Mouse (Mus musculus) liver, adult (tissue): ENCODE data around the gene Scgn.

Experiments used
- GATA4 ChIP-seq: IDR thresholded peaks from 2 replicates; pipeline ENCODE4 v1.6.1; 2014; ENCODE audit warnings: mild to moderate bottlenecking, low read length; ENCODE audit not compliant: insufficient replicate concordance

Scgn gene

DNA sequence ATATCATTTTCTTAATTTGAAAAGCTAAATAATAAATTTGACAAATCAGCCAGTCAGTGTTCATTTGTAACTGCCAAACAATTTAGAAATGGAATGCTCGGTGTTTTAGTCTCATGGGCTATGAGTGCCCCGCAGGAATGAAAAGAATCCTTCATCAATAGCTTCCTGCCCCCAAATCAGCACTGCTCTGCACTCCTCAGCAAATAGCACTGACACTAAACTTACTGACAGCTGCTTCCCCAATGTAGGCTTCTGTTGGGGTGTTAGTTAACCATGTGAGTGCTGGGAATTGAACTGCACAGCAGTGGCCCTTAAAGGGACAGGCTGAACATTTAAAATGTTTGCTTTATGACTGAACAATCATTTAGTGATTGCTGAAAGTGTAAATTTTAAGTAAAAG is 31.2 kb downstream of the Scgn start:
- TF ChIP-seq GATA4: no peak

GRCm38 (mm10) chr13:23950928-23951327 is 40.1 kb downstream of the Scgn start:
- no peak for TF ChIP-seq GATA4

GRCm38 (mm10) chr13:23949484-23950246 is 41.3 kb downstream of the Scgn start:
- TF ChIP-seq GATA4: no peak

- no peak for TF ChIP-seq GATA4
Observed at GRCm38 (mm10) chr13:23946254-23946653, 44.8 kb downstream of the Scgn start.

- TF ChIP-seq GATA4: no peak
Observed at GRCm38 (mm10) chr13:23942861-23943260, 48.2 kb downstream of the Scgn start.

GRCm38 (mm10) chr13:23940291-23940690 is 50.7 kb downstream of the Scgn start:
- TF ChIP-seq GATA4: no peak

DNA sequence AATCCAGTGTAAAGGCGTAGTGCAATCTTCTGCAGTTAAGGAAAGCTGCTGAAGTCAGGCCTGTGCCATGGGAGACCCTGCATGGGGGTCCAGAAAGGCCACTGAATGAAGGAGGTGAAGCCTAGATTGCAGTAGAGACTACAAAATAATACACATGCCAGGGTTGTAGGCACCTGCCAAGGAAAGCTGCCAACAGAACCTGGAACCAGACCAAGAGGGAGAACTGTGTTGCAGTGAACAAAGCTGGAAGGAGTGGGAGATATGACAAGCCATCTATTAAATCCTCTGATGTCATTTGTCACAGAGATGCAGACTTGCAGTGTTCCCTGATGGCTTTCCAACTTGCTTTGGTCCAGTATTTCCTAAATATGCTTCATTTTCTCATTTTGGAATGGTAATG is 52.3 kb downstream of the Scgn start:
- no peak for TF ChIP-seq GATA4

GRCm38 (mm10) chr13:23934211-23934520 is 56.8 kb downstream of the Scgn start, which contains the start of gene Hist1h2aa:
Gene Hist1h2aa (plus strand): TSS chr13:23934462.
- no peak for TF ChIP-seq GATA4

- TF ChIP-seq GATA4: no peak
Observed at GRCm38 (mm10) chr13:23933421-23934210, 57.4 kb downstream of the Scgn start, which contains the start of gene Hist1h2ba. Gene Hist1h2ba (minus strand): TSS chr13:23934156.

DNA sequence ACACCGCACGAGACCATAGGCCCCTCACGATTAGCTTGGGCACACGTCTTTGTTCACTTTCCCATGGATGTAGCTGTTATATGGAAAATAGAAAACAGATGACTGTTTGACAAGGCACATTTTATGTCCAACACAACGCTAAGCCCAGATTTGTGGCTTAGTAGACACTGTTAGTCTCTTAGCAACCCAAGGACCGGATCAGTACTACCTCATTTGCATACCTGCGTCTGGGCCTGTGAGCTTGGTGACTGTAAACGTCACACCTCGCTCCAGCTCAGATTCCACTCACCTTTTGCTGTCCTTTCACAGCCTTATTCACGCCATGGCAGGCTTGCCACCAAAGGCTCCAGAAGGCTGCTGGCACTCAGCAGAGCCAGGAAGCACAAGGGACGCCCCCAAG is 60.1 kb downstream of the Scgn start:
- no peak for TF ChIP-seq GATA4

- no peak for TF ChIP-seq GATA4
Observed at GRCm38 (mm10) chr13:23930461-23930860, 60.6 kb downstream of the Scgn start.

- no peak for TF ChIP-seq GATA4
Observed at GRCm38 (mm10) chr13:23928637-23929036, 62.4 kb downstream of the Scgn start.

DNA sequence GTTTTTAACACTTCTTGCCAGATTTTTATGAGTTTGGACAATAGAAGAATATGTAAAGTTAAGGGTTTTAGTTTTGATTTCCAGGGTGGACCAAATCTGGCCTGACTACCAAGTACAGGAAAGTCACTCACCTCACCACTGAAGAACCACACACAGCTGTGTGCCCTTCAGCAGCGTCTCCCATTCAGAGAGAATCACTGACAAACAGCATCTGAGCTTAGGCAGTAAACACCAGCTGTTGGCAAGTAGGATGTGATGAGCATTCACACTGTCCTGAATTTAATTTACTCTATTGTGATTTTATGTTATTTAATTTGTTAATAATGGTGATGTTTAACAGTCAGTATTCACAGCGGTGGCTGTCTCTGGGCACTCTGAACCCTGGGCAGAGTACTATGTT is 65.2 kb downstream of the Scgn start:
- TF ChIP-seq GATA4: no peak

- no peak for TF ChIP-seq GATA4
Observed at GRCm38 (mm10) chr13:23917674-23918073, 73.3 kb downstream of the Scgn start.

DNA sequence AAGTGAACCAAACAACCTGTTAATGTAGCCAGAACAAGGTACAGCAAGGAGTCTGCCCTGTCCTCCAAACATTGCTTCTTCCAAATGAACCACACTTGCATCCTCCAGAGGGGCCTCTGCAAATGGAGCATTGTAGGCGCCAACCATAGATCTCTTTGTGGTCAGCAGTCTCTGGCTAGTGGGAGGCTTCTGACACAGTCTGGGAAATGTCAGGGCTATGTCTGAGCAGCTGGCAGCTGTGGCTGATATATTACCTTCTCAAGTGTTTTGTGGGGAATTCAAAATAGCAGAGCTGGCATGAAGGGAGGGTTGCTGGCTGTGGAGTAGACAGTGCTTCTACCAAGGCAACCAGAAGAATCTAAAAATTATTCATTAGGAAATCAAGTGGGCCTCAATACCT is 74.9 kb downstream of the Scgn start:
- TF ChIP-seq GATA4: no peak
